Mouse (Mus musculus) neutrophil, adult 83 days (primary cell): ENCODE data around the gene Vmn1r68. TPM values are rescaled to one million over a fixed set of nuclear protein-coding genes. Genes with fewer than 3 reads are reported as not detected.

ENCODE experiments used
- total RNA-seq, 2 experiments: library from RNA; stranded (reverse); gene quantifications; one replicate each; pipeline ENCODE4 v1.2.4; 2023

Vmn1r68 gene
- not detected for total RNA-seq

DNA sequence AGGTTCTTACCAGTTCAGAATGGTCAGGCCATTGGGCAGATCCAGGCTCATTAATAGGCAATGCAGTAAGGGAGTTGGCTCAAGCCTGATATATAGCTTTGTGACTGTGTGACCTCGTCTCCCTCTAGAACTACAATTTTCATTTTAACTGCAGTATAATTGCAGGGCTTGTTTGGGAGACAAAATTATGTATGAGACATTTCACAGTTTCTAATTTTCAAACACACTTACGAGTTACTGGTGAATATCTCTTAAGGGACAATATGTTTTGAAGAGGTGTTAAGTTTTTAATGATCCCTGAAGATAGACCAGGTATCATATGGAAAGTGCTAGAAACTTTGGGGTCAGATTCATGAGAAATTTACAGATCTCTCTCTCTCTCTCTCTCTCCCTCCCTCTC is at the start of gene Vmn1r68:
Vmn1r68 (minus strand) TSS at position 101 of the 400 bp plus-strand sequence.

DNA sequence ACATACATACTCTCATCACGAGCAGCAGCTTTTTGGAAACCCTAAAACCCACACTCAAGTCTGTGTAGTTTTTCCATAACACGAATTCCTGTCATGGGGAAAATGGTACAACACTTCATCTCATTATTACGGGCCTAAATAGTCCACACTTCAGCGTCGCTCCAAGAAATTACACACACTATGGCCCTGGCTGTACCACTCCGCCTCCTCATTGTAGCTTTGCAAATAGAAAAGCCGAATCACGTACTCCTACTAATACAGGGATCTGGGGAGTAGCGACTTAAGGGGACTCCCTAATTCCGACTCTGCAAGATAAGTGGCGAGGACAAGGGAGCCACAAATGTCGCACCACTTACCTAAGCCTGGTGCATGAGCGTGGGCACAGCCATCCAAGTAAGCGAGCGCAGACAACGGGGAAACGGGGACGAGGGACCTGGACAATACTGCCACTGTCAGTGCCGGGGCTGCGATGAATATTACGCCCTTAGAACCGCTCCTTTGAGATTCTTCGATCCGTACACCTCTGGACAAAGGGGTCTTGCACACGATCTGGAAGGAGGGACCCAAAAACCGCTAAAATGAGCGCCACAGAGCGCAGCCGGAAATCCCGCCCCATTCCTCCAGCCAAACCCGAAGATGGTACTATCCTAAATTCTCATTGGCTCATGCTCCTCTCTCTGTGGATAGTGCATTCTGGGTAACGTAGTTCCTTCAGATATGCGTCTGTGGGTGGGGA is 63.3 kb downstream of the Vmn1r68 start, which contains the start of gene Zik1:
Zik1 (minus strand) TSS at position 609 of the 736 bp plus-strand sequence.

Other genes starting within 250 kb of the Vmn1r68 start
- not detected for gene Vmn1r67, start 115.2 kb downstream of the Vmn1r68 start, total RNA-seq
- under 1 TPM; 0.26 to 0.33 TPM for gene Zik1, start 63.1 kb downstream of the Vmn1r68 start, total RNA-seq
- not detected for gene Vmn1r69, start 55.2 kb upstream of the Vmn1r68 start, total RNA-seq
- not detected for gene Vmn1r70, start 73.0 kb upstream of the Vmn1r68 start, total RNA-seq
- gene Nlrp4b, start 129.3 kb upstream of the Vmn1r68 start, total RNA-seq: not detected
- gene Vmn1r71, start 195.9 kb upstream of the Vmn1r68 start, total RNA-seq: not detected